Mouse (Mus musculus): ENCODE measurements around the gene Dab2.

Gene Dab2

GRCm38 (mm10) chr15:6326011-6326410 lies 26.4 kb downstream of the Dab2 start:
- DNase-seq: no peak

- DNase-seq: no peak
Measured at GRCm38 (mm10) chr15:6331380-6331779, 31.8 kb downstream of the Dab2 start.

GRCm38 (mm10) chr15:6334664-6335206 lies 35.1 kb downstream of the Dab2 start:
- DNase-seq: no peak

DNA sequence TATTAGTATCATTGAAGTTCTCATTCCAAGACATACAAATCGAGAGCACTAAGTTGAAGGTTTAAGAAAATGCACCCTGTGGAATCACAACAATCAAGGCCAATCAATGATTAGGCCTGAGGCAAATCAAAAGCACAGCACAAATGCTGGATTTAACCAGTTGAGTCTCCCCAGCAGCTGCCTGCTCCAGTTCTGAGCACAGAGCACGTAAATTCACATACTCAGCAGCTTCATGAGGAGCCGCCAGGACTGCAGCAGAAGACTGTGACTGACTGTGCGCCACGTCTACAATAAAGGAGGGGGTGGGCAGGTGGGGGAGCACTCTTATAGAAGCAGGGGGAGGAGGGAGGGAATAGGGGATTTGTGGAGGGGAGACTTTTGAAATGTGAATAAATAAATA lies 40.2 kb downstream of the Dab2 start:
- no peak for DNase-seq

DNA sequence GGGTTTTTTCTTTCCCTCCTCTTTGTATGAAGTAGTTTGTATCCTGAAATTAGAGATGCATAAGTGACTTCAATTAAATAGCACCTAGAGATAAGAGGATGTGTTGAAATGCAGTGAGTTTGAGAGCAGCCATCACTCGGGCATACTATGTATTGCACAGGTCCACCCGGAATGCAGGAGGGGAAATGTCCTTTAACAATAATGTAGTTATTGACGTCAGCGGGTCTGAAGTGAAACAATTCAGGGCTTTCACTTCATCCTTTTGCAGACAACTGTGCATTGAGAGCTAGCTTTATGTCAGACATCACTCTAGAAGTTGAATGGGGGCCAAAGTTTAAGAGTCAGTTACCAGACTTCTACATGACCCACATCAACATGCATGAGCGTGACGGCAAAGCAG lies 40.8 kb downstream of the Dab2 start:
- no peak for DNase-seq

DNA sequence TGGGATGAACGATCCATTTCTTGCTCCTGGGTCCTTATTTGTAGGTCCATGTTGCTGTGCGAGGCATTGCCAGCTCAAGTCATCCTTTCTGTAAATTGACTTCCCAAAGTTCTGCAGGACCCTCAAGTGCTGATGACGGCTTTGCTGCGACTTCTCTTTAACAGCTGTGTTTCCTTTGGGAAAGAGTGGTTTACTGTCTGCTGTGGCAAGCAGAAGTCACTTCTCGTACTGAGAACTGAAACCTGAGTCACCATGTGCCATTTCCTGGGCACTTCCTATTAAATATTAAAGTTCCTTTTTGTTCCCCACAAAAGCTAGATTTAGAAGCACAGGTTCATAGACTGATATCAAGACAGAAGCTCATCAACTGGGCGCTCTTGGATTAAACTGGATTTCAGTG lies 41.8 kb downstream of the Dab2 start:
- DNase-seq: no peak

DNA sequence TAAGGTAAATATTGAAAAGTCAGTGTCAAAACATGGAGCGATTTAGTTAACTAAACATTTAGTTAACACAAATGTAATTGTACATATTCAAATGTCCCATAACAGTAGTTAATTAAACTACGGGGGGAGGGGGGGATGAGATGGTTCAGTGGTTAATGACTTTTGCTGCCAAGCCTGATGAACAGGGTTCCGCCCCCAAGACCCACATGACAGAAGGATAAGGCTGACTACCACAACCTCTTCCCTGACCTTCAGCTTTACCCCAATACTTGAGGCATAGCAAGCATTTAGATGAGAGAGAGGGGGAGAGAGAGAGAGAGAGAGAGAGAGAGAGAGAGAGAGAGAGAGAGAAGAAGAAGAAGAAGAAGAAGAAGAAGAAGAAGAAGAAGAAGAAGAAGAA lies 54.3 kb downstream of the Dab2 start:
- DNase-seq: no peak

- no peak for DNase-seq
Measured at GRCm38 (mm10) chr15:6359859-6360258, 60.3 kb downstream of the Dab2 start.

DNA sequence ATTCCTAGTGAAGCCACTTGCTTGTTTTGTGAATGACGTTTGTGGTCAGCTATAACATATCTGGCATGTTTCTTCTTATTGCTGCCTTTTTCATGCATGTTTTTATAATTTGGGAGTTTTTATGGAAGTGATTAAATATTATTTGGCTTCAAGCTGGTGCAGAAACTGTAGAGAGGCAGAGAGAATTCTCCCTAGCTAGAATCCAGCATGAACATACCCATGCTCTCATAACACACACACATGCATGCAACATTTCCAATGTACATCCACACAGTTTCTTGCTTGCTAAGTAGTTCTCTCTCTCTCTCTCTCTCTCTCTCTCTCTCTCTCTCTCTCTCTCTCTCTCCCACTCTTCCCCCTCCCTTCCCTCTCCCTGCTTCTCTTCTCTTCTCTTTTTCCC lies 70.4 kb downstream of the Dab2 start:
- DNase-seq: no peak

- no peak for DNase-seq
Measured at GRCm38 (mm10) chr15:6371486-6371885, 71.9 kb downstream of the Dab2 start.

DNA sequence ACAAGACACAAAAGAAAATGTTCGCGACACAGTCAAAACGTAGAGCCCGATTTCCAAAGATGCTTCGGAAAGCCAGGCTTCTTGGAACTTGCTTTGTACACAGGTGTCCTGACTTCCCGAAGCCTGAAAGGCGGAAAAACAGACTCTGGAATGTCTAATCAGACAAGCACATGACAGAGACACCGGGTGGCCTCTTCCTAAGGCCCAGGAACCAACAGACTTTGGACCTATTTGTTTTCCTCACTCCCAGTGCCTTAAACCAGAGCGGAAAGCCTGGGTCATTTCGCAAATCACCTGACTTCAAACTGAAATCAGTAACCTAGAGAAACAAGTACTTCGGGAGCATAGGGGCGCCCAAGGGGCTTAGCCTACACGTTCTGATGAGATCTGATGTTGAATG lies 75.4 kb downstream of the Dab2 start:
- no peak for DNase-seq

GRCm38 (mm10) chr15:6376001-6376400 lies 76.4 kb downstream of the Dab2 start:
- no peak for DNase-seq

DNA sequence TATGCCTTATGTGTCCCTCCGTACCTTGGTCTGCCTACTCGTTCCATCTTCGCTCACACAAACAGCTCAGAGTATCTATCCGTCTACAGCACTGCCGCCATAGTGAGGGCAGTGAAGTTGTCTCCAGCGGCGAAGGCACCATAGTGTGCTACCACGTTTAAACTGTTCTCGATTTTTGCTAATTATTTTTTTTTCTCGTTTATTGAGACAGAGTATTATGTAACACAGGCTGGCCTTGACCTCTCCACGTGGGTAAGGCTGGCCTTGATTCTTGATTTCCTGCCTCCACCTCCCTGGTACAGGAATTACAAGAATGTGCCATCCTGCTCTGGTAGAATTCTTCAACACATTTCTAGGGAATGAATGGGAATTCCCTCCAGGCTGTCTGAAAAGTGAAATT lies 77.2 kb downstream of the Dab2 start:
- DNase-seq: no peak

- DNase-seq: no peak
Measured at GRCm38 (mm10) chr15:6384027-6384426, 84.4 kb downstream of the Dab2 start.

DNA sequence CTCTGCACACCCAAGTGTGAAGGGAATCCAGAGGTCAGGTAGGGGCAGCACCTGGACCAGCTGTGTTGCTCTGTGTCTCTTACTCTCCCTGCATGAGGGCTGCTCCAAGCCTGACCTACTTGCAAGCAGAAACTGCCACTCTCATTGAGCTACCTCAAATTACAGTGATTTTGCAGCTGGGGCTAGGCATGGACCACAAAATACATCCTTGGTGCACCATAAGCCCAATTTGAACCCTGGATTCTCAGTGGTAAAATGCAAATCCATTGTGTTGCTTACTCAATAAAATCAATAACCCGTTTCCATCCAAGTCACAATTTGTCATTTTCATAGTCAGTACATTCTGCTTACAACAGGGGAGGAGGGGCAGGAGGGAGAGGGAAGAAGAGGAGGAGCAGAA lies 85.7 kb downstream of the Dab2 start:
- peak; percentile 15 for DNase-seq

DNA sequence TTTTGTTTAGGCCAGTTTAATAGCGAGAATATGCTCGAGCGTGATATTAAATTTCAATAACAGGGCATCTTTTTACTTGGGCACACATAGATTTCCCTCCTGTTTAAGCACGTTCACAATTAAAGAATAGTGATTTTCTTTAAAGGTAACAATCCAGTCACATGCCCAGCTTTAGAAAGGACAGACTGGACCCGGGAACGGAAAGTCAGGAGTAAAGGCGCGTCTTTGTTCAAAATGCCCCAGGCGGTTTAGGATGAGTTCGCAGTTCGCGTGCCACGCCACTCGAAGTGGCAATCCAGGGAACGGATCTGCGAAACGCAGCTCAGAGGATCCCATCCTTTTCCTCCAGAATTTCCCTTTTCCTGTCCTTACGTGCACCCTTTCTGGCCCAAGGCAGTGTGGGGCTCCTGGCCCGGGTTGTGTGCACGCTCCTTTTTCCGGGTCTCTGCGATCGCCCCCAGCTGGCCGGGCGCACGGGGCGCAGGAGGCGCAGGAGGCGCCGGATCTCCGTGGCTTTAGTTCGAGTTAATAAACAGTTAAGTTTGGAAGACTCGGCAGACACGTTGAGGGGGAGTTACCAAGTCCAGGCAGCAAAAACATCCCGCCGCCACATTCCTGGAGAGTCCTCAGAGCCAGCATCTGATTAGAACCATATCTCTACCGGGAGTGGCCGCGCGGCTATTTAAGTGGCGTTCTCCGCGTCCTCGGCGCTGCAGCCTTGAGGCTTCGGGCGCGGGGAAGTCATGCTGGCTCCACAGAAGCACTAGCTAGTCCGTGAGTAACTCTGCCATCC lies 86.8 kb downstream of the Dab2 start:
- DNase-seq: peak; percentile 75

DNA sequence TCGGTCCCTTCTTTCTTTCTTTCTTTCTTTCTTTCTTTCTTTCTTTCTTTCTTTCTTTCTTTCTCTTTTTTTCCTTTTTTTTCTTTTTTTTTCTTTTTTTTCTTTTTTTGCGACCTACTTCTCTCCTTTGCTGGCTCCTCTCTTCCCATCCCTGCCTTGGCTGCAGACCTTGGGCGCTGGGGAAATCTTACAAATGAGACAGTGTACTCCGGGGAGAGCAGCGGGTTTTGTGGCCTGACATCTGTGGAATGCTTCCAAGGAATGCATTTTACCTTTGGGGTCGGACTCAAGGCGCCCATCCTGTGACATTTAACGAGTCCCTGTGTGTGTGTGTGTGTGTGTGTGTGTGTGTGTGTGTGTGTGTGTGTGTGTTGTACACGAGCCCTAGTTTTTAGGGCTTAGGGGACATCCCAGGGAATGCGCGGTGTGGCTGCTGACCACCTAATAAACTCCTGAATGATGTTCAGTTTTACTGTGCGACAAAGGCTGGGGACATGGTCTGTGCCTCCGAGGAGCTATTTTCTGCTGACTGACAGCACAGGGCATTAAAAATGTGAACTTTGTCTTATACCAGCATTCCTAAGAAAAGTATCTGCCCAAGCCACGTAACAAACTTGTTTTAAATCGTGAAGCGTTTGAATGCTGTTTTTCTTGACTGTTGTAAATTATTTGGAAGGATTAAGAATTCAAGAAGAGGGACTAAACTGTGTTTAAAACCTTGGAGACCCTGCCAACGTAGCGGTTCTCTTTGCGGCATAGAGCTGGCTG lies 87.6 kb downstream of the Dab2 start:
- no peak for DNase-seq

DNA sequence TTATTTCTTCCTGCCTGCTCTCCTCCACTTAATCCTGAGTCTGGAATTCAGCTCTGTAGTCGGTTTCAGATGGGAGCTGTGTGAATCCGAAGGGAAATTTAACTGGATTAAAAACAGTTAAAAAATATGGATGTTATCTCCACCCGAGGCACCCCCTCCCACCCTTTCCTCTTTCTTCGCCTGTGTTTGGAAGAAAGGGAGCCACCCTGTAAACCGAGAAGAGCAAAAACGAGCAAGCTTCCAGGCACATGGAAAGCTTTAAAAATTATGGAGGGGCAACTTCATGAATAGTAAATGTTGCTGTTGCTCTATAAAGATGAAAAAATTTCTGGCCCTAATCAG lies 88.1 kb downstream of the Dab2 start:
- DNase-seq: no peak

DNA sequence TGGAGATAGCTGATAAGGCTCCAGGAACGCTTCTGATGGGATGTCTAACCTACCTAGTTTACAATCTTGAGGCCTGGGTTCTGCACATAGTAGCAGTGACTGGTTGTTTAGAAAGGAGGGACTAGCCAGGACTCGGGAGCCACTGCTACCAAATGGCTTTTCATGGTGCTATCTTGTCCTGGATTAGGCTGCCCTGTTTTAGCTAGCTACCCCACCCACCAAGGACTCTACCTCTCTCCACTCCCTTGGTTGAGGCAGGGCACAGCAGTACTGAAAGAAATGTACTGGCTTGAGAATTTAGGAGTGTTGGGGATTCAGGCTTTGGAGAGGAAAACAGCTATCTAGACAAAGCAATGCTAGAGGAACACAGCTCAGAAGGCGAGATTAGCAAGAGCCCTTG lies 88.6 kb downstream of the Dab2 start:
- no peak for DNase-seq

GRCm38 (mm10) chr15:6388631-6389030 lies 89.0 kb downstream of the Dab2 start:
- no peak for DNase-seq

DNA sequence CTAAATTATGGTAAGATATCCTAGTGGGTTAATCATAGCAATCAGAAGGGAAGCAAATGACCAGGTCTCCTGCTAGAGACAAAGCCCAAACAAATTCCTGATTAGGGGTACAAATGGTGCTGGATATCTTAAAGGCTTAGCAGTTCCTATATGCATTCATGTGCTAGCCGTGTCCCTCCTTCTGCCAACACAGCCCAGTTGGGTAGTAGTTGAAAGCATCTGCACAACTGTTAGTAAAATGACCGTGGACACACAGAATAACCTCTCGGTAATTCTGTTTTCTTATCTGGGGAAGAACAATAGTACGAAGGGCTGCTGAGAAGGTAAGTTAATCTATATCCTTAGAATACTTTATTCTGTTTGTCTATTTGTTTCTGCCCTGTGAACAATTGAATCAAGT lies 90.5 kb downstream of the Dab2 start:
- DNase-seq: no peak

GRCm38 (mm10) chr15:6390657-6391056 lies 91.1 kb downstream of the Dab2 start:
- no peak for DNase-seq

GRCm38 (mm10) chr15:6391886-6392285 lies 92.3 kb downstream of the Dab2 start:
- no peak for DNase-seq

- no peak for DNase-seq
Measured at GRCm38 (mm10) chr15:6393624-6394023, 94.0 kb downstream of the Dab2 start.

All from thymus, postnatal 4 days (tissue).